Mouse (Mus musculus) embryo, embryonic 9.5 days (tissue): ENCODE measurements around the gene Nol7.

Experiments used
- DNase-seq: peaks from one replicate; pipeline ENCODE4 v3.0.0-alpha.2; 2017; ENCODE audit errors: extremely low spot score

Gene Nol7

DNA sequence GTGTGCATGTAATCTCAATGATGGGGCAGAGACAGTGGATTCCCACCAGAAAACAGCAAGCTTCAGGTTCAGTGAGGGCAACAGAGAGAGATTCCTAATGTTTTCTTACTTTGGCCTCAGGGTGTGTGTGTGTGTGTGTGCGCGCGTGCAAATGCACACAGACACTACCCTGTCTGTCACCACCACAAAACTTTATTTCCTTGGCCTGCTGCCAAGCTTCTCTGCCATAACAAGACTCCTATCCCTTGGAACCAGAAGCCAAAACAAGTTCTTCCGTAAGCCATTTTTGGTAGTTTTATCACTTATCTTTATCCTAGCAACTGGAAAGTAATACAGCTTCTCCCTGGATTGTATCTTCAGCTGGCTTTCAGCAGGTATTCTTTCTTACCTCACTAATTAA lies 30.2 kb downstream of the Nol7 start:
- no peak for DNase-seq

DNA sequence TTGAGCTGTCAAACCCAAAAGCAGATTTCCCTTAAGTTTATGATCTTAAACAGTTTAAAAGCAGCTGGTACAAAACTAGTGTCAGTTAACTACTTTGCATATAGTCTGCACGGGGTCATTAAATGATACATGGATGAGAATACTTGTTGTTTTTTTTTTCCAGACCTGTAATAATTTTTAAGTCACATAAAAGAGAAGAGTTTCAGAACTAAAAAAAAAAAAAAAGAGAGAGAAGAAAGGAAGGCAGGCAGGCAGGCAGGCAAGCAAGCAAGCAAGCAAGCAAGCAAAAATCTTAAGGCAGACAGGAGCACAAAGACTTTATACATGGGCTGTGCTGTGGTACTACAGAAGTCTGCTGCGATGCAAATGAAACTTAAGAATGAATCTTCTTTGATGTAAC lies 35.2 kb downstream of the Nol7 start:
- no peak for DNase-seq

DNA sequence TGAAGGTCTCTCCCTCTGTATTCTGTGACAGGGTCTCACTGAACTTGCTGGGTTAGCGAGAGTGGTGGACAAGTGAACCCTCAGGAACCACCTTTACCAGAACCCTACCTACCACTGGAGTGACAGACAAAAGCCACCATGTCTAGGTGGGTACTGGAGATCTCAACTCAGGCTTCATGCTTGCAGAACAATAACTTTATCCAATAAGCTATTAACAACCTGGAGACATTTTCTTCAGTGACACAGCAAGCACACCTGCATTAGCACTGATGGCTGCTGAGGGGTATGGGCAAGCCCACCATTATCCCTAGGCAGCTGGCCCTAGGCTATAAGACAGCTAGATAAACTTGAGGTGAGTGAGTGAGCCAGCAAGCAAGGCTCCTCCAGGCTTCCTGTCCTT lies 42.2 kb downstream of the Nol7 start:
- DNase-seq, result no peak

DNA sequence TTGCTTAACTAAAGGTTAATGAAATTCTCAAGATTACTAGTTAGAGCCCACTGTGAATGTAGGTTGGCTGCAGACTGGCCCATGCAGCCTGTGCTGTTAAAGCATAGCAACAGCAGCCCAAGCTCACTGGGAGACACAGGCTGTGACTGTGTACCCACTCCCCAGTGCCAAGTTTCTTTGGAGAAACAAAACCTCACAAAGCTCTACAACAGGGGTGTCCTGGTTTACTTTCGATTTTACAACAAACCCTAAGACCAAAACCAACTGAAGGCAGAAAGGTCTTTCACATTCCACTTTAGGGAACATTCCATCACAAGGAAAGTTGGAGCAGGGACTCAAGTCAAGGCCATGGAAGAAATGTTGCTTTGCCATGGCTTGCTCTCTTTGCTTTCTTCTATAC lies 44.4 kb downstream of the Nol7 start:
- no peak for DNase-seq

DNA sequence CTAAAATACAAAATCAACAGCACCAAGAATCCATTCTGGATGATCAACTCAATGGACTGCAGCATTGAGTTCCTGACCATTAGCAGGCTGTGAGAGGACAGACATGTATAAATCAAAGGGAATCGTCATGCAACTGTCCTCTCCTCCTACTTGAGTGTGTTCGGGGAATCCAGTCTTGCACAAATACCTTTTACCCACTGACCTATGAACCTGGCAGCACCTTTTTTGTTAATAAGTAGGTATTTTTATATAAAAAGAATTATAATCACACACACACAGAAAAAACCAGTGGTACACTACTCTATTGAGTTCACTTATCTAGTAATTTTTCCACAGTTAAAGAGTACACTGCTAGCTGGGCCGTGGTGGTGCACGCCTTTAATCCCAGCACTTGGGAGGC lies 45.5 kb downstream of the Nol7 start:
- DNase-seq, result no peak

DNA sequence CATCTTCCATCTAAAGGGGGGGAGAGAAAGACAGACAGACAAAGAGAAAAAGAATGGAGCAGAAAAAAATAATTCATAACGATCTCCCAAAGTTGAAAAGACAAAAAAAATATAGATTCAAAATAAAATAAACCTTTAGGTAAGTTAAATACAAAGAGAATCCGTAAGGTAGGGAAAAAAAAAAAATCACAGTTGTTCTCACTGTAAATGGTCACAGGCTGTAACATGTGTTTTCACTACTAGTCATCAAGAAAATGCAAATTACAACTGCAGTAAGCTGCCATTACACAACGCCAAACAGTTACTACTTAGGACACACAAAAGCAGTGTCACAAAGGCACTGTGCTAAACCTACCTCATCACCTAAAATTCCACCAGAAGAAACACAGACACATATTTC lies 46.5 kb downstream of the Nol7 start:
- no peak for DNase-seq

DNA sequence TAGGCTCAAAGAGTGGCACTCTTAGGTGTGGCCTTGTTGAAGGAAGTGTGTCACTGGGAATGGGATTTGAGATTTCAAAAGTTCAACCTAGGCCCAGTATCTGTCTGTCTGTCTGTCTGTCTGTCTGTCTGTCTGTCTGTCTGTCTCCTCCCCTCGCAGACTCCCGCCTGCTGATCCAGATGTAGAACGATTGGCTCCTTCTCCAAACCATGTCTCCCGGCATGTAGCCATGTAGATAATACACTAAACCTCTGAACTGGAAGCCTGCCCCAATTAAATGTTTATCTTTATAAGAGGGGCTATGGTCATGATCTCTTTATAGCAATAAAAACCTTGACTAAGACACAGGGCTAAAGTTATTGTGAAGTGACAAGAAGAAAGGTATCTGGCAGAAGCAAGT lies 47.6 kb downstream of the Nol7 start:
- no peak for DNase-seq

DNA sequence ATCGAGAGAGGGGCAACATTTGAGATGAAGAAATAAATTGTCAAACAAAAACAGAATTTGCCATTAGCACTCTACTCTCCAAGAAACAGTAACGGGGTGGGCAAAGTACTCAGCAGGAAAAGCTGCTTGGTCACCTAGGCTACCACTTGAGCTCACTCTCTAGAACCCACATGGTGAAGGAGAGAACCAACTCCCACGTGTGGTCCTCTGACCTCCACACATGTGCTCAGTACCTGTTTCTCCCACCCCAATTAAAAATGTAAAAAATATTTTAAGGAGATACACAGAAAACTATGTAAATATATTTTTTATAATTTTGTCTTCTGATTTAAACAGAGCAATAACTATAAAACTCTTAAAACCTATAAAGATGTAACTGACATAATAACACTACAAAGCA lies 49.5 kb downstream of the Nol7 start:
- DNase-seq, result no peak

DNA sequence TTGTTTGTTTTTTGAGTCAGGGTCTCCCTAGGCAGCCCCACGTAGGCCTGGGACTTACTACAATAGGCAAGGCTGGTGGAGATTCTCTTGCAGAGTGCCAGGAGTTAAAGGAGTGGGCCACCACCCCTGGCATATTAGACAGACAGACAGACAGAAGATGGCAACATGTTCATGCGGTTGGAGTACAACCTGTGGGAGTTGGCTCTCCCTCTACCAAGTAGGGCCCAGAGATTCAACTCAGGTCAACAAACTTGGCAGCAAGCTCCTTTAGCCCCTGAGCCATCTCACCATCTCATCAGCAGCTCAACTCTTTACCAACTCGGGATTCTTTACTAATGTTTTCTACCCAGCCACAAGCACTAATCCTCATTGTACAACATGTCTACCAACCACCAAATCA lies 52.5 kb downstream of the Nol7 start:
- DNase-seq, result no peak

DNA sequence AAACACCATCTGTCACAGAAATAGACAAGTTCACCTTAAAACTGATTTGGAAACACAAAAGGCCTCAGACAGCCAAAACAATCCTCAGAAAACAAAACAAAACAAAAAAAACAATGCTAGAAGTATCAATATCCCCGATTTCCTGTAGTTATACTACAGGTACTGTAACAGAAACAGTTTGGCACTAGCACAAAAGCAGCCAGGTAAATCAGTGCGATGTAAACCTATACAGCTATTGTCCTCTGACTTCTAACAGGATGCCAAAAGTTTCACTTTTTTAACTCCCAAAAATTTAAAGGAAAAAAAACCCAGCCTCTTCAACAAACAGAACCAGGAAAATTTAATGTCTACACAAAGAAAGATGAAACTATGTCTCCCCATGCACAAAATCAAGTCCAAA lies 54.0 kb downstream of the Nol7 start:
- no peak for DNase-seq

DNA sequence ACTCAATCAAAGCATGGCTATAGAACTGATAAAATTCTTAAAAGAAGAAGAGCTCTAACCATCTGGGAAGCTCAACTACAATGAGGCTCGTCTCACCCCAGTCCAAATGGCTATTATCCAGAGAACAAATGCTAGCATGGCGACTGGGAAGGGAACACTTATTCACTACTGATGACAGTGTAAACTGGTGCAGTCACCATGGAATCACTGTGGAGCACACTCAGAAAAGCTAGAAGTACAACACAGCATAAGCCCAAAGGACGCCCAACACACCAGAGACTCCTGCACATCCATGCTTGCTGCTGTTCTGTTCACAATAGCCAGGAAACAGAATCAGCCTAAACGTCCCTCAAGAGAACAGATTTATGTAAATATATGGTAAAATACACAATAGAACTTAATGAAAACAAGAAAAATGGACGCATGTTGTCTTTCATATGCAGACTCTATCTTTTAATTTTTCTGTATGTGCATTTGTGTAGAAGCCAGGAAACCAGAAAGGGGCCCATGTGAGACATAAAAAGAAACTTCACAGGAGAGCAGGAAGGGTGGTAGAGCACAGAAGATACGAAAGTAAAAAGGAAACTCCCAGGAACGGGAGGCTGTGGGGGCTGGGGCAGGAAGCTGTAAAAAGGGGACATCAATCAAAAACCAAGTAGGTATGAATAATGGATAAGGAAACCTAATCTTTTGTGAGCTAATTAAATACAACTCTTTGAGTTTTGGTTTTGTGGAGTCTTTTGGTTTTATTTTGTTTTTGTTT lies 54.8 kb downstream of the Nol7 start:
- DNase-seq, result no peak

DNA sequence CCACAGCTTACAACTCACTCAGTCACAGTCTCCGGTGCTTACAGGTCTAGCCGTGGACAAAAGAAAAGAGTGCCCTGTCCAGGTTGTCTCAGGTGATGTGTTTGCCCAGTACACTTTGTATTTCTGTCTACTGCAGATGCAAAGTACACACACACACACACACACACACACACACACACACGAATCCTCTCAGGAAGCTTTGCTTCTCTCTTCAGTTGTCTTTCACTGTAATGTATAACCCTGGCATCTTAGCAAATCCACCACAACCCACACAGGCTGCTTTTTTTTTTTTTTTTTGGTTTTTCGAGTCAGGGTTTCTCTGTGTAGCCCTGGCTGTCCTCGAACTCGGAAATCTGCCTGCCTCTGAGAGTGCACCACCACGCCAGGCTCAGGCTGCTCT lies 56.2 kb downstream of the Nol7 start:
- DNase-seq, result no peak
